Mouse (Mus musculus) hindbrain, embryonic 15.5 days (tissue): ENCODE results near the gene Olfr875. TPM values are rescaled to one million over a fixed set of nuclear protein-coding genes. Genes with fewer than 3 reads are reported as not detected.
A peak's percentile ranks its signal among the peaks of the same experiment; 100 is the strongest.
"Not testable (repeated sequence)": the region's sequence is repeated elsewhere in the genome, so short reads cannot be mapped to it uniquely, and the experiment has no call there.

Source experiments
- ATAC-seq: fragments of 200-750 bp; cut with Nextera tagmentation; 2 replicates; pipeline ENCODE4 v1.8.0; 2017; ENCODE audit warnings: low read depth, moderate number of reproducible peaks, moderate TSS enrichment; ENCODE audit not compliant: low FRiP score
- H3K27ac ChIP-seq: fragments of 300-500 bp; sonication (generic); replicated peaks from 2 replicates; pipeline ENCODE4 v1.5.1; 2015; ENCODE audit warnings: mild to moderate bottlenecking, inconsistent platforms
- H3K27me3 ChIP-seq: fragments of 300-500 bp; sonication (generic); 2 replicates; pipeline ENCODE4 v1.6.1; 2015; ENCODE audit warnings: control low read depth, inconsistent platforms
- H3K36me3 ChIP-seq: fragments of 300-500 bp; sonication (generic); 2 replicates; pipeline ENCODE4 v1.6.1; 2015; ENCODE audit warnings: control low read depth, inconsistent platforms
- H3K4me1 ChIP-seq: fragments of 300-500 bp; sonication (generic); replicated peaks from 2 replicates; pipeline ENCODE4 v1.6.1; 2015; ENCODE audit warnings: control low read depth, inconsistent platforms
- H3K4me2 ChIP-seq: fragments of 300-500 bp; sonication (generic); 2 replicates; pipeline ENCODE4 v1.6.1; 2015; ENCODE audit warnings: moderate library complexity, mild to moderate bottlenecking, inconsistent platforms
- H3K4me3 ChIP-seq: fragments of 300-500 bp; sonication (generic); 2 replicates; pipeline ENCODE4 v1.5.1; 2015; ENCODE audit warnings: mild to moderate bottlenecking, inconsistent platforms
- H3K9ac ChIP-seq: fragments of 300-500 bp; sonication (generic); 2 replicates; pipeline ENCODE4 v1.6.1; 2015; ENCODE audit warnings: inconsistent platforms
- H3K9me3 ChIP-seq: fragments of 300-500 bp; sonication (generic); 2 replicates; pipeline ENCODE4 v1.6.1; 2016; ENCODE audit warnings: control low read depth, inconsistent platforms
- WGBS: fragments of 180-500 bp; shearing (Covaris S2); methylation state at CpG from one replicate; pipeline ENCODE4 v1.1.7; 2015; 5-methylcytosine and 5-hydroxymethylcytosine counted together
- polyA plus RNA-seq: library from polyadenylated mRNA; unstranded; fragments of >200 nt; fragmentation: Nextera tagmentation; extraction: Ambion mirVana; gene quantifications from 2 replicates; pipeline ENCODE4 v1.2.1, GENCODE M21; 2015

Olfr875 gene
- polyA plus RNA-seq: not detected in 2 replicates

GRCm38 (mm10) chr9:37771759-37772158, at the start of gene Olfr875:
Gene Olfr875 (plus strand): TSS chr9:37771857.
- no peaks in the 10 kb centered on the region for H3K27me3 ChIP-seq
- H3K4me1 ChIP-seq: no peaks in the 10 kb centered on the region
- no peaks in the 10 kb centered on the region for H3K9me3 ChIP-seq
- no peak within 1 kb of the TSS for H3K27ac ChIP-seq
- H3K36me3 ChIP-seq: no peaks in the 10 kb centered on the region
- 32% methylated on average over 2 of the region's 2 CpGs for WGBS
- H3K9ac ChIP-seq: no peak within 1 kb of the TSS
- no peak within 1 kb of the TSS for H3K4me2 ChIP-seq
- H3K4me3 ChIP-seq: no peak within 1 kb of the TSS
- ATAC-seq: no peak

GRCm38 (mm10) chr9:37734310-37734709, 37.3 kb upstream of the Olfr875 start:
- Histone ChIP-seq H3K9ac (no peak overlapping the region), H3K4me1 (no peaks in the 10 kb centered on the region), H3K4me3 (no peak overlapping the region), H3K36me3 (no peaks in the 10 kb centered on the region), H3K4me2 (no peak overlapping the region), H3K27ac (no peak overlapping the region), H3K9me3 (no peaks in the 10 kb centered on the region), H3K27me3 (no peaks in the 10 kb centered on the region)
- 97% methylated on average over 1 of the region's 1 CpGs for WGBS
- no peak for ATAC-seq

GRCm38 (mm10) chr9:37744806-37745205, 26.9 kb upstream of the Olfr875 start, which contains the start of gene Olfr874:
Gene Olfr874 (plus strand): TSS chr9:37745106.
- no peaks in the 10 kb centered on the region for H3K27me3 ChIP-seq
- H3K4me1 ChIP-seq: no peaks in the 10 kb centered on the region
- no peak for ATAC-seq
- no peaks in the 10 kb centered on the region for H3K36me3 ChIP-seq
- no peak within 1 kb of the TSS for H3K9ac ChIP-seq
- H3K4me2 ChIP-seq: no peak within 1 kb of the TSS
- H3K27ac ChIP-seq: no peak within 1 kb of the TSS
- no peaks in the 10 kb centered on the region for H3K9me3 ChIP-seq
- no peak within 1 kb of the TSS for H3K4me3 ChIP-seq

GRCm38 (mm10) chr9:37750319-37751075, 21.2 kb upstream of the Olfr875 start:
- Histone ChIP-seq H3K27ac (no peak overlapping the region), H3K4me1 (peaks cover 8% of the 10 kb centered on the region; the same call in 1 of the 2 replicates), H3K4me2 (no peak overlapping the region), H3K36me3 (no peaks in the 10 kb centered on the region), H3K9ac (no peak overlapping the region), H3K27me3 (no peaks in the 10 kb centered on the region), H3K9me3 (no peaks in the 10 kb centered on the region), H3K4me3 (no peak overlapping the region)
- 34% methylated on average over 7 of the region's 7 CpGs for WGBS
- peak; percentile 71 for ATAC-seq

DNA sequence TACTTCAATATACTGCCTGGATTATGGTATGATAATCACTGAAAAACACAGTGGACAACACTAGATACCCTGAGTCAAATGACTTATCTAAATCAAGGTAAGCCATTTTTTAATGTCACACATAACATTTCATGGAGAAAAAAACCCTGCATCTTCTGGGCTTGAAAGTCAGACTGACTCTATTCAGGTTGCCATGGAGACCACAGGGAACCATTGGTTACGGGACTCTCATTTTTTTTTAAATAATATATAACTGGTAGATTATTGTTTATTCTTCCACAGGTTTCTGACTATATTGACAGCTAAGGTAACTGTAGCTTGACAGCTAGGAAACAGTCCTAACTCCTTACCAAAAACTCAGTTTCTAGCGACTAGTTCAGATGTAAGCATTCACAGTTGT, 20.2 kb upstream of the Olfr875 start:
- 55% methylated on average over 2 of the region's 2 CpGs for WGBS
- Histone ChIP-seq H3K4me3 (no peak overlapping the region), H3K9ac (no peak overlapping the region), H3K36me3 (no peaks in the 10 kb centered on the region), H3K9me3 (no peaks in the 10 kb centered on the region), H3K27ac (no peak overlapping the region), H3K4me1 (peaks cover 8% of the 10 kb centered on the region; the same call in 1 of the 2 replicates), H3K4me2 (no peak overlapping the region), H3K27me3 (no peaks in the 10 kb centered on the region)
- ATAC-seq: no peak

GRCm38 (mm10) chr9:37752006-37752405, 19.7 kb upstream of the Olfr875 start:
- no peaks in the 10 kb centered on the region for H3K9me3 ChIP-seq
- peaks cover 8% of the 10 kb centered on the region; the same call in 1 of the 2 replicates for H3K4me1 ChIP-seq
- H3K9ac ChIP-seq: no peak overlapping the region
- no peak for ATAC-seq
- no peaks in the 10 kb centered on the region for H3K27me3 ChIP-seq
- H3K36me3 ChIP-seq: no peaks in the 10 kb centered on the region
- H3K4me3 ChIP-seq: no peak overlapping the region
- WGBS: 74% methylated on average over 4 of the region's 4 CpGs
- no peak overlapping the region for H3K27ac ChIP-seq
- no peak overlapping the region for H3K4me2 ChIP-seq

- no peak overlapping the region for H3K4me3 ChIP-seq
- no peak overlapping the region for H3K9ac ChIP-seq
- WGBS: 71% methylated on average over 2 of the region's 2 CpGs
- no peaks in the 10 kb centered on the region for H3K36me3 ChIP-seq
- no peaks in the 10 kb centered on the region for H3K4me1 ChIP-seq
- no peaks in the 10 kb centered on the region for H3K27me3 ChIP-seq
- no peak overlapping the region for H3K4me2 ChIP-seq
- ATAC-seq: no peak
- no peak overlapping the region for H3K27ac ChIP-seq
- no peaks in the 10 kb centered on the region for H3K9me3 ChIP-seq
Observed at GRCm38 (mm10) chr9:37761728-37762127, 9.9 kb upstream of the Olfr875 start.

GRCm38 (mm10) chr9:37762541-37762940, 9.1 kb upstream of the Olfr875 start:
- Histone ChIP-seq H3K9me3 (no peaks in the 10 kb centered on the region), H3K36me3 (no peaks in the 10 kb centered on the region), H3K27me3 (no peaks in the 10 kb centered on the region), H3K27ac (no peak overlapping the region), H3K4me1 (no peaks in the 10 kb centered on the region), H3K4me2 (no peak overlapping the region), H3K4me3 (no peak overlapping the region), H3K9ac (no peak overlapping the region)
- ATAC-seq: no peak
- WGBS: 66% methylated on average over 2 of the region's 2 CpGs

- 77% methylated on average over 2 of the region's 2 CpGs for WGBS
Observed at GRCm38 (mm10) chr9:37770661-37771060, 996 bp upstream of the Olfr875 start.

GRCm38 (mm10) chr9:37782766-37783260, 11.2 kb downstream of the Olfr875 start:
- no peaks in the 10 kb centered on the region for H3K36me3 ChIP-seq
- no peaks in the 10 kb centered on the region for H3K9me3 ChIP-seq
- peak overlapping the region; percentile 63 for H3K4me2 ChIP-seq
- peak overlapping the region; percentile 30 for H3K4me3 ChIP-seq
- no peaks in the 10 kb centered on the region for H3K27me3 ChIP-seq
- H3K27ac ChIP-seq: peak overlapping the region; percentile 77
- 2% methylated on average over 7 of the region's 7 CpGs for WGBS
- ATAC-seq: peak; percentile 94
- H3K9ac ChIP-seq: peak overlapping the region; percentile 29
- peaks cover 10% of the 10 kb centered on the region for H3K4me1 ChIP-seq

More at GRCm38 (mm10) chr9:37770661-37771060, 996 bp upstream of the Olfr875 start:
- Histone ChIP-seq H3K27me3 (no peaks in the 10 kb centered on the region), H3K36me3 (no peaks in the 10 kb centered on the region), H3K27ac (no peak overlapping the region), H3K9ac (no peak overlapping the region), H3K4me2 (no peak overlapping the region), H3K4me3 (no peak overlapping the region), H3K4me1 (no peaks in the 10 kb centered on the region), H3K9me3 (no peaks in the 10 kb centered on the region)
- no peak for ATAC-seq

DNA sequence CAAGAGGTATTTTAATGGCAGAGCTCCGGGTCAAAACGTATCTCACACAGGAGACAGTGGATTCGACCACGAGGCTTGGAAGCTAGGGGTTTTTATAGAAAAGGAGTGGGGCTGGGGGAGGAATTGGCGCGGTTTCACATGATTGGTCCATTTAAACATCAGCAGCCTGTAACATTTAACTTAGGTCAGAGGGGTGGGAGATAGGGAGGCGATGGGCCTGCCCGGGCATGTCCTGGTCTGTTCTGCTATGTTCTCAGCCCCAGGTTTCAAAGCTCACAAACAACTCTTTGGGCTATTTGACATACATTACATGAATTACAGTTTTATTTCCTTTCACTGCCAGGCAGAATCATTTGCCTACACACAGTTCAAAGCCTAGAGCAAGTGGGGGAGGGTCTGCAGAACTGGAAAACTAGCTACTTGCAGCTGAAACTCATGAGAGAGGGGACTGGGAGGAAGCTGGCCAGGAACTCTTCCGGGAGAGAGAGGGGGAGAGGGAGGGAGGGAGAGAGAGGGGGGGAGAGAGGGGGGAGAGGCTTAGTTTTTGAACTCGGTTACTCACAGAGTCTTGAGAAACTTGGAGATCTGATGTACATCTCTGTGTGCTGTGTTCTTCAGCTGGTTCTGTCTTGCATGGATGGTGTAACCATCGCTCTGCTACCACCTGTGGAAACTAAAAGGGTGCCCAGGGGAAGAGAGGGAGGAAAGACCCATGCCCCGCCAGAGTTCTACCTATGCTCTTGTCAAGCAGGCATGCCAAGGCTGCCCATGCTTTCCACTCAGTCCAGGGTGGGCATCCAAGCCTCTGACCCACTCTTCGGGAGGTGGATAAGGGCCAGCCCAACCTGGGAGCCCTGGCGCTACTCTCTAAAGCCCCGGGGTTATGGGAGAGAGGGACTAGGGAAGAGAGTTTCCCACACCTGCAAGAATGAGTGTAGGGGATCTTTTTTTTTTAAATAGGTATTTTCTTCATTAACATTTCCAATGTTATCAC, 12.0 kb downstream of the Olfr875 start:
- not testable (repeated sequence) for H3K27me3 ChIP-seq, H3K9me3 ChIP-seq, H3K4me1 ChIP-seq, H3K36me3 ChIP-seq, H3K27ac ChIP-seq
- whole genome bisulfite sequencing: 52% methylated on average over 11 of the region's 15 CpGs
- peak; percentile 67 for ATAC-seq
- Histone ChIP-seq H3K4me2 (peak overlapping the region; percentile 63), H3K4me3 (0 out of 2 replicates have a peak overlapping the region, but pooled peaks have one; percentile 30), H3K9ac (peak overlapping the region; percentile 29; the same call in 1 of the 2 replicates)

DNA sequence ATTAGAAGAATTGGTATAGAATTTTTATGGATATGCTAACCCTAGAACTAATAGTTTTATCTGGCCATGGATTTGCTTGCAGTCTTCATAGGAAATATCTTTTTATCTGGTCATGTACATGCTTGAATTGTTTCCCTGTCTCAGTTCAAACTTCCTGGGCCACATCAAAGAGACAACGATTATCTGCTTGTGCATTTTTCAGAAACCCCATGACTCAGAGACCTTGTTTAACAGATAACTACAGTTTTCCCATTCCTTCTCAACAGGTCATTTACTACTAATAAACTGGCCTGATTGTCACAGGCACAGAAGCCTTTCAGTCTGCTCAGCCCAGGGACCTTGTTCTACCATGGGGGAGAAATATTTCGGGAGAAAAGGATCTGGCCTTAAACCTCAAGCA, 14.8 kb downstream of the Olfr875 start:
- Histone ChIP-seq H3K27me3 (no peaks in the 10 kb centered on the region), H3K9me3 (no peaks in the 10 kb centered on the region), H3K36me3 (no peaks in the 10 kb centered on the region), H3K4me2 (no peak overlapping the region), H3K27ac (no peak overlapping the region), H3K9ac (no peak overlapping the region), H3K4me1 (peaks cover 10% of the 10 kb centered on the region), H3K4me3 (no peak overlapping the region)
- no peak for ATAC-seq
- 85% methylated on average over 2 of the region's 2 CpGs for WGBS
